Mouse (Mus musculus) heart, embryonic 10.5 days (tissue): Measurements from ENCODE around the gene Il20rb. TPM values are rescaled to one million over a fixed set of nuclear protein-coding genes. Genes with fewer than 3 reads are reported as not detected.
A peak's percentile ranks its signal among the peaks of the same experiment; 100 is the strongest.

Experiments
- DNase-seq: peaks from one replicate; pipeline ENCODE4 v3.0.0-alpha.2; 2017; ENCODE audit warnings: low spot score
- H3K27ac ChIP-seq: fragments of 300-500 bp; sonication (generic); 2 replicates; pipeline ENCODE4 v1.5.1; 2016; ENCODE audit warnings: mild to moderate bottlenecking
- H3K27me3 ChIP-seq: fragments of 300-500 bp; sonication (generic); 2 replicates; pipeline ENCODE4 v1.6.1; 2016; ENCODE audit warnings: mild to moderate bottlenecking; ENCODE audit not compliant: poor library complexity, insufficient read depth, severe bottlenecking
- H3K36me3 ChIP-seq: fragments of 300-500 bp; sonication (generic); 2 replicates; pipeline ENCODE4 v1.6.1; 2016; ENCODE audit warnings: mild to moderate bottlenecking, moderate library complexity
- H3K4me1 ChIP-seq: fragments of 300-500 bp; sonication (generic); 2 replicates; pipeline ENCODE4 v1.6.1; 2016; ENCODE audit warnings: mild to moderate bottlenecking
- H3K4me3 ChIP-seq: fragments of 300-500 bp; sonication (generic); 2 replicates; pipeline ENCODE4 v1.5.1; 2016; ENCODE audit warnings: mild to moderate bottlenecking, moderate library complexity
- H3K9me3 ChIP-seq: fragments of 300-500 bp; sonication (generic); 2 replicates; pipeline ENCODE4 v1.6.1; 2016; ENCODE audit warnings: mild to moderate bottlenecking, moderate library complexity
- WGBS: fragments of 180-500 bp; shearing (Covaris S2); methylation state at CpG from one replicate; pipeline ENCODE4 v1.1.7; 2016; 5-methylcytosine and 5-hydroxymethylcytosine counted together
- polyA plus RNA-seq: library from polyadenylated mRNA; unstranded; fragments of >200 nt; fragmentation: Nextera tagmentation; extraction: Ambion mirVana; gene quantifications from 2 replicates; pipeline ENCODE4 v1.2.1, GENCODE M21; 2016

Il20rb gene
- polyA plus RNA-seq, 1 experiment from 2014 or later, result 1.2 TPM

- Histone ChIP-seq H3K4me3 (peak overlapping the region; percentile 67), H3K9me3 (no peaks in the 10 kb centered on the region), H3K27ac (peak overlapping the region; percentile 48), H3K36me3 (no peaks in the 10 kb centered on the region), H3K4me1 (no peaks in the 10 kb centered on the region), H3K27me3 (peaks cover 20% of the 10 kb centered on the region)
- WGBS, result under 1% methylated on average over 32 of the region's 32 CpGs
- peak; percentile 85 for DNase-seq
These were observed 40.4 kb downstream of the Il20rb start for GRCm38 (mm10) chr9:100446059-100446686.

GRCm38 (mm10) chr9:100440111-100440790 is 46.3 kb downstream of the Il20rb start:
- no peaks in the 10 kb centered on the region for H3K9me3 ChIP-seq
- H3K27me3 ChIP-seq, result no peaks in the 10 kb centered on the region; the same call in 1 of the 2 replicates
- 61% methylated on average over 9 of the region's 9 CpGs for WGBS
- no peaks in the 10 kb centered on the region for H3K4me1 ChIP-seq
- H3K27ac ChIP-seq, result no peak overlapping the region
- no peak for DNase-seq
- H3K36me3 ChIP-seq, result no peaks in the 10 kb centered on the region
- H3K4me3 ChIP-seq, result no peak overlapping the region

DNA sequence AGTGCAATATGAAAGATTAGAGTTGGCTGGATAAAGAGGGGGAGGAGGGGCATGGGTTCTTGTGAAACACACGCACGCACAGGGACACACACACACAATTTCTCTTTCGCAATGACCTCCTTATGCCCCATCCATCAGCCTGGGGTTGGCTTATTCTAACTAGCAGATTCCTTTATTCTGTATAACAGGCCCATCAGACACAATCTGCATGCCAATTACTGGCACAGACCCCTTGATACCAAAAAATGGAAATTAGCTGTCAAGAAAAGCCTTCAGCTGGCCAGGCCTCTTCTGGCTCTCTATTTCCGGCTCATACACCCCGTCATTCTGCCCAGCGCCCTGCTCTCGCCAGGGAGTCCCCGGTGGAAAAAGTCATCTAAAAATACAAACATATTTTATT is 47.1 kb downstream of the Il20rb start:
- Histone ChIP-seq H3K9me3 (no peaks in the 10 kb centered on the region), H3K4me1 (no peaks in the 10 kb centered on the region), H3K36me3 (no peaks in the 10 kb centered on the region), H3K4me3 (no peak overlapping the region), H3K27ac (no peak overlapping the region), H3K27me3 (no peaks in the 10 kb centered on the region; the same call in 1 of the 2 replicates)
- DNase-seq, result no peak
- WGBS, result 89% methylated on average over 8 of the region's 8 CpGs

GRCm38 (mm10) chr9:100438994-100439393 is 47.6 kb downstream of the Il20rb start:
- Histone ChIP-seq H3K27me3 (no peaks in the 10 kb centered on the region; the same call in 1 of the 2 replicates), H3K9me3 (no peaks in the 10 kb centered on the region), H3K4me3 (no peak overlapping the region), H3K4me1 (no peaks in the 10 kb centered on the region), H3K36me3 (no peaks in the 10 kb centered on the region), H3K27ac (no peak overlapping the region)
- 87% methylated on average over 10 of the region's 10 CpGs for WGBS
- DNase-seq, result no peak

GRCm38 (mm10) chr9:100436865-100437595 is 49.6 kb downstream of the Il20rb start:
- H3K9me3 ChIP-seq, result no peaks in the 10 kb centered on the region
- H3K27ac ChIP-seq, result no peak overlapping the region
- DNase-seq, result no peak
- no peak overlapping the region for H3K4me3 ChIP-seq
- 81% methylated on average over 8 of the region's 8 CpGs for WGBS
- H3K27me3 ChIP-seq, result no peaks in the 10 kb centered on the region
- H3K4me1 ChIP-seq, result no peaks in the 10 kb centered on the region
- H3K36me3 ChIP-seq, result no peaks in the 10 kb centered on the region

- Histone ChIP-seq H3K27me3 (no peaks in the 10 kb centered on the region), H3K9me3 (no peaks in the 10 kb centered on the region), H3K36me3 (no peaks in the 10 kb centered on the region), H3K4me1 (no peaks in the 10 kb centered on the region), H3K27ac (no peak overlapping the region), H3K4me3 (no peak overlapping the region)
- 72% methylated on average over 2 of the region's 2 CpGs for WGBS
- no peak for DNase-seq
These were observed 55.2 kb downstream of the Il20rb start for GRCm38 (mm10) chr9:100431355-100431754.

GRCm38 (mm10) chr9:100430911-100431310 is 55.7 kb downstream of the Il20rb start:
- no peak overlapping the region for H3K27ac ChIP-seq
- DNase-seq, result no peak
- WGBS, result 73% methylated on average over 2 of the region's 2 CpGs

DNA sequence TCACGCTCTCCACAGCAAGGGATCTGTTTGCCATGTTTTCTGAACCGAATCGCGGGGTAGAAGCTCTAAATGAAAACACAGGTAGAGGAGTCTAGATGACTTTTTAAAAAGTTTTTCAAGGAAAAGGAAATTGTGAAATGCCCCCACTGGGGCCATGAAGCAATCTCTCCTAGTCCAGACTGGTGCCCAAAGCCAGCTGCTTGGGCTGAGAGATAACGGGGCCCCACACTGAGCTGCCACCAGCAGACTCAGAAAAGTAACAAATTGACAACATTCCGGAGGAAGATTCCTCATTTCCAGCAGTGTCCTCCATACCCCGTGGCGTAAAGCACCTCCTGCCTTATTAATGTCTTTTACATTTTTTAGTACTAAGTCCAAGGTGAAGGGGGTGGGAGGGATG is 66.9 kb downstream of the Il20rb start:
- DNase-seq, result no peak
- WGBS, result 61% methylated on average over 8 of the region's 8 CpGs
- H3K4me3 ChIP-seq, result no peak overlapping the region

More at GRCm38 (mm10) chr9:100430911-100431310, 55.7 kb downstream of the Il20rb start:
- Histone ChIP-seq H3K9me3 (no peaks in the 10 kb centered on the region), H3K4me3 (no peak overlapping the region), H3K27me3 (no peaks in the 10 kb centered on the region), H3K36me3 (no peaks in the 10 kb centered on the region), H3K4me1 (no peaks in the 10 kb centered on the region)

GRCm38 (mm10) chr9:100419103-100419502 is 67.5 kb downstream of the Il20rb start:
- DNase-seq, result no peak
- no peaks in the 10 kb centered on the region for H3K36me3 ChIP-seq
- no peak overlapping the region for H3K4me3 ChIP-seq
- H3K27ac ChIP-seq, result no peak overlapping the region
- H3K27me3 ChIP-seq, result no peaks in the 10 kb centered on the region
- no peaks in the 10 kb centered on the region for H3K4me1 ChIP-seq
- WGBS, result 83% methylated on average over 8 of the region's 8 CpGs
- no peaks in the 10 kb centered on the region for H3K9me3 ChIP-seq

More for the DNA sequence above, 66.9 kb downstream of the Il20rb start:
- Histone ChIP-seq H3K4me1 (no peaks in the 10 kb centered on the region), H3K27me3 (no peaks in the 10 kb centered on the region), H3K27ac (no peak overlapping the region), H3K36me3 (no peaks in the 10 kb centered on the region), H3K9me3 (no peaks in the 10 kb centered on the region)

GRCm38 (mm10) chr9:100416756-100417155 is 69.8 kb downstream of the Il20rb start:
- no peaks in the 10 kb centered on the region for H3K36me3 ChIP-seq

GRCm38 (mm10) chr9:100416299-100416698 is 70.3 kb downstream of the Il20rb start:
- no peak overlapping the region for H3K27ac ChIP-seq
- no peaks in the 10 kb centered on the region for H3K4me1 ChIP-seq
- no peaks in the 10 kb centered on the region for H3K9me3 ChIP-seq
- H3K4me3 ChIP-seq, result no peak overlapping the region
- no peak for DNase-seq
- H3K36me3 ChIP-seq, result no peaks in the 10 kb centered on the region
- no peaks in the 10 kb centered on the region for H3K27me3 ChIP-seq
- 80% methylated on average over 6 of the region's 6 CpGs for WGBS

More at GRCm38 (mm10) chr9:100416756-100417155, 69.8 kb downstream of the Il20rb start:
- Histone ChIP-seq H3K4me1 (no peaks in the 10 kb centered on the region), H3K27me3 (no peaks in the 10 kb centered on the region), H3K9me3 (no peaks in the 10 kb centered on the region), H3K27ac (no peak overlapping the region), H3K4me3 (no peak overlapping the region)
- WGBS, result 52% methylated on average over 1 of the region's 1 CpGs
- no peak for DNase-seq

- no peaks in the 10 kb centered on the region for H3K27me3 ChIP-seq
- no peak for DNase-seq
- H3K4me3 ChIP-seq, result no peak overlapping the region
- H3K4me1 ChIP-seq, result no peaks in the 10 kb centered on the region
- 73% methylated on average over 7 of the region's 7 CpGs for WGBS
- H3K9me3 ChIP-seq, result no peaks in the 10 kb centered on the region
- no peaks in the 10 kb centered on the region for H3K36me3 ChIP-seq
- no peak overlapping the region for H3K27ac ChIP-seq
These were observed 71.1 kb downstream of the Il20rb start for GRCm38 (mm10) chr9:100415328-100415979.
